Mouse (Mus musculus) hindbrain, embryonic 11.5 days (tissue): ENCODE results near the gene Fam3c. TPM values are rescaled to one million over a fixed set of nuclear protein-coding genes. Genes with fewer than 3 reads are reported as not detected.

Experiments
- ATAC-seq: fragments of 200-750 bp; cut with Nextera tagmentation; 2 replicates; pipeline ENCODE4 v1.8.0; 2017; ENCODE audit warnings: mild to moderate bottlenecking, moderate TSS enrichment, moderate library complexity; ENCODE audit not compliant: low FRiP score
- DNase-seq: peaks from one replicate; pipeline ENCODE4 v3.0.0-alpha.2; 2015; ENCODE audit warnings: low spot score
- H3K27ac ChIP-seq: fragments of 300-500 bp; sonication (generic); 2 replicates; pipeline ENCODE4 v1.5.1; 2014; ENCODE audit warnings: mild to moderate bottlenecking, low read depth, low read length
- H3K27me3 ChIP-seq: fragments of 300-500 bp; sonication (generic); 2 replicates; pipeline ENCODE4 v1.6.1; 2014; ENCODE audit warnings: mild to moderate bottlenecking, low read length, moderate library complexity, mixed read lengths; ENCODE audit not compliant: control insufficient read depth, insufficient read depth
- H3K36me3 ChIP-seq: fragments of 300-500 bp; sonication (generic); 2 replicates; pipeline ENCODE4 v1.6.1; 2014; ENCODE audit warnings: mild to moderate bottlenecking, low read length, moderate library complexity, mixed read lengths; ENCODE audit not compliant: control insufficient read depth, insufficient read depth
- H3K4me1 ChIP-seq: fragments of 300-500 bp; sonication (generic); replicated peaks from 2 replicates; pipeline ENCODE4 v1.6.1; 2014; ENCODE audit warnings: low read length, mixed read lengths; ENCODE audit not compliant: control insufficient read depth, insufficient read depth
- H3K4me2 ChIP-seq: fragments of 300-500 bp; sonication (generic); replicated peaks from 2 replicates; pipeline ENCODE4 v1.6.1; 2014; ENCODE audit warnings: mild to moderate bottlenecking, low read depth, low read length
- H3K4me3 ChIP-seq: fragments of 300-500 bp; sonication (generic); 2 replicates; pipeline ENCODE4 v1.5.1; 2014; ENCODE audit warnings: low read depth, low read length
- H3K9ac ChIP-seq: fragments of 300-500 bp; sonication (generic); 2 replicates; pipeline ENCODE4 v1.6.1; 2014; ENCODE audit warnings: low read depth, low read length
- H3K9me3 ChIP-seq: fragments of 300-500 bp; sonication (generic); 2 replicates; pipeline ENCODE4 v1.6.1; 2016; ENCODE audit warnings: low read length; ENCODE audit not compliant: control insufficient read depth
- WGBS: fragments of 180-500 bp; shearing (Covaris S2); extraction: QIAGEN DNeasy Blood & Tissue Kit; methylation state at CpG from one replicate; pipeline ENCODE4 v1.1.7; 2014; 5-methylcytosine and 5-hydroxymethylcytosine counted together
- polyA plus RNA-seq: library from polyadenylated mRNA; unstranded; fragments of >200 nt; fragmentation: Nextera tagmentation; extraction: Ambion mirVana; gene quantifications from 2 replicates; pipeline ENCODE4 v1.2.1, GENCODE M21; 2014

Fam3c gene
- polyA plus RNA-seq, 1 experiment from 2014 or later = 35.5 TPM

- H3K4me3 ChIP-seq = no peak overlapping the region
- no peaks in the 10 kb centered on the region for H3K9me3 ChIP-seq
- H3K27ac ChIP-seq = no peak overlapping the region
- no peak for DNase-seq
- H3K4me2 ChIP-seq = no peak overlapping the region
- no peaks in the 10 kb centered on the region for H3K4me1 ChIP-seq
- 96% methylated on average over 3 of the region's 3 CpGs for WGBS
- H3K9ac ChIP-seq = no peak overlapping the region
- H3K27me3 ChIP-seq = no peaks in the 10 kb centered on the region
- no peak for ATAC-seq
- no peaks in the 10 kb centered on the region for H3K36me3 ChIP-seq
These were observed 7.1 kb downstream of the Fam3c start for GRCm38 (mm10) chr6:22348975-22349374.

- H3K4me1 ChIP-seq = no peaks in the 10 kb centered on the region
- WGBS = 92% methylated on average over 4 of the region's 4 CpGs
- no peak overlapping the region for H3K27ac ChIP-seq
- H3K36me3 ChIP-seq = no peaks in the 10 kb centered on the region
- no peaks in the 10 kb centered on the region for H3K9me3 ChIP-seq
- H3K27me3 ChIP-seq = no peaks in the 10 kb centered on the region
- no peak for DNase-seq
- H3K9ac ChIP-seq = no peak overlapping the region
- H3K4me2 ChIP-seq = no peak overlapping the region
- no peak for ATAC-seq
- no peak overlapping the region for H3K4me3 ChIP-seq
These were observed 7.9 kb downstream of the Fam3c start for GRCm38 (mm10) chr6:22348130-22348529.

GRCm38 (mm10) chr6:22347132-22347902 is 8.7 kb downstream of the Fam3c start:
- no peaks in the 10 kb centered on the region for H3K27me3 ChIP-seq
- WGBS = 77% methylated on average over 8 of the region's 8 CpGs
- no peak overlapping the region for H3K4me3 ChIP-seq
- H3K4me2 ChIP-seq = no peak overlapping the region
- no peak overlapping the region for H3K9ac ChIP-seq
- DNase-seq = no peak
- ATAC-seq = no peak
- H3K36me3 ChIP-seq = no peaks in the 10 kb centered on the region
- H3K4me1 ChIP-seq = no peaks in the 10 kb centered on the region
- no peak overlapping the region for H3K27ac ChIP-seq
- H3K9me3 ChIP-seq = no peaks in the 10 kb centered on the region

GRCm38 (mm10) chr6:22344443-22344842 is 11.6 kb downstream of the Fam3c start:
- Histone ChIP-seq H3K27ac (no peak overlapping the region), H3K36me3 (no peaks in the 10 kb centered on the region), H3K4me3 (no peak overlapping the region), H3K27me3 (no peaks in the 10 kb centered on the region), H3K4me2 (no peak overlapping the region), H3K9ac (no peak overlapping the region), H3K9me3 (no peaks in the 10 kb centered on the region), H3K4me1 (no peaks in the 10 kb centered on the region)
- DNase-seq = no peak
- ATAC-seq = no peak
- 54% methylated on average over 6 of the region's 6 CpGs for WGBS

- no peaks in the 10 kb centered on the region for H3K27me3 ChIP-seq
- ATAC-seq = no peak
These were observed 12.3 kb downstream of the Fam3c start for GRCm38 (mm10) chr6:22343706-22344105.

GRCm38 (mm10) chr6:22343292-22343691 is 12.8 kb downstream of the Fam3c start:
- DNase-seq = no peak
- Histone ChIP-seq H3K36me3 (no peaks in the 10 kb centered on the region), H3K9ac (no peak overlapping the region), H3K9me3 (no peaks in the 10 kb centered on the region), H3K4me2 (no peak overlapping the region), H3K4me3 (no peak overlapping the region), H3K4me1 (no peaks in the 10 kb centered on the region), H3K27me3 (no peaks in the 10 kb centered on the region), H3K27ac (no peak overlapping the region)
- ATAC-seq = no peak
- WGBS = 88% methylated on average over 3 of the region's 3 CpGs

More at GRCm38 (mm10) chr6:22343706-22344105, 12.3 kb downstream of the Fam3c start:
- Histone ChIP-seq H3K9me3 (no peaks in the 10 kb centered on the region), H3K4me3 (no peak overlapping the region), H3K9ac (no peak overlapping the region), H3K36me3 (no peaks in the 10 kb centered on the region), H3K4me2 (no peak overlapping the region), H3K27ac (no peak overlapping the region), H3K4me1 (no peaks in the 10 kb centered on the region)
- WGBS = 93% methylated on average over 6 of the region's 6 CpGs
- DNase-seq = no peak

GRCm38 (mm10) chr6:22340779-22341178 is 15.3 kb downstream of the Fam3c start:
- no peak overlapping the region for H3K4me3 ChIP-seq
- DNase-seq (no peak), ATAC-seq (no peak)
- no peak overlapping the region for H3K27ac ChIP-seq
- 95% methylated on average over 14 of the region's 14 CpGs for WGBS
- no peaks in the 10 kb centered on the region for H3K4me1 ChIP-seq
- no peak overlapping the region for H3K9ac ChIP-seq
- H3K36me3 ChIP-seq = no peaks in the 10 kb centered on the region
- no peaks in the 10 kb centered on the region for H3K27me3 ChIP-seq
- H3K9me3 ChIP-seq = no peaks in the 10 kb centered on the region
- H3K4me2 ChIP-seq = no peak overlapping the region

- Histone ChIP-seq H3K9me3 (no peaks in the 10 kb centered on the region), H3K4me2 (no peak overlapping the region), H3K4me1 (no peaks in the 10 kb centered on the region), H3K27me3 (no peaks in the 10 kb centered on the region), H3K36me3 (no peaks in the 10 kb centered on the region), H3K4me3 (no peak overlapping the region), H3K27ac (no peak overlapping the region), H3K9ac (no peak overlapping the region)
- no peak for DNase-seq
- ATAC-seq = no peak
- 93% methylated on average over 15 of the region's 15 CpGs for WGBS
These were observed 16.1 kb downstream of the Fam3c start for GRCm38 (mm10) chr6:22339763-22340542.

GRCm38 (mm10) chr6:22332548-22332947 is 23.5 kb downstream of the Fam3c start:
- 96% methylated on average over 2 of the region's 2 CpGs for WGBS
- no peaks in the 10 kb centered on the region for H3K27me3 ChIP-seq
- H3K9ac ChIP-seq = no peak overlapping the region
- H3K4me2 ChIP-seq = no peak overlapping the region
- H3K4me1 ChIP-seq = no peaks in the 10 kb centered on the region
- ATAC-seq = no peak
- no peaks in the 10 kb centered on the region for H3K36me3 ChIP-seq
- no peak overlapping the region for H3K27ac ChIP-seq
- no peaks in the 10 kb centered on the region for H3K9me3 ChIP-seq
- DNase-seq = no peak
- no peak overlapping the region for H3K4me3 ChIP-seq
